Mouse (Mus musculus) stomach, postnatal 0 days (tissue): ENCODE results near the gene Man2a2. TPM values are rescaled to one million over a fixed set of nuclear protein-coding genes. Genes with fewer than 3 reads are reported as not detected.

Experiments used
- ATAC-seq: fragments of 200-750 bp; cut with Nextera tagmentation; 2 replicates; pipeline ENCODE4 v1.8.0; 2017; ENCODE audit not compliant: low FRiP score, low TSS enrichment
- DNase-seq: peaks from one replicate; pipeline ENCODE4 v3.0.0-alpha.2; 2016; ENCODE audit warnings: low spot score
- H3K27ac ChIP-seq: fragments of 300-500 bp; sonication (generic); replicated peaks from 2 replicates; pipeline ENCODE4 v1.5.1; 2014; ENCODE audit warnings: mild to moderate bottlenecking, control low read depth
- H3K27me3 ChIP-seq: fragments of 300-500 bp; sonication (generic); 2 replicates; pipeline ENCODE4 v1.6.1; 2014; ENCODE audit warnings: low read length; ENCODE audit not compliant: control insufficient read depth, insufficient read depth
- H3K36me3 ChIP-seq: fragments of 300-500 bp; sonication (generic); 2 replicates; pipeline ENCODE4 v1.6.1; 2014; ENCODE audit warnings: low read length, mixed read lengths; ENCODE audit not compliant: control insufficient read depth, insufficient read depth
- H3K4me1 ChIP-seq: fragments of 300-500 bp; sonication (generic); replicated peaks from 2 replicates; pipeline ENCODE4 v1.6.1; 2014; ENCODE audit warnings: antibody characterized with exemption; ENCODE audit not compliant: control insufficient read depth, insufficient read depth
- H3K4me2 ChIP-seq: fragments of 300-500 bp; sonication (generic); replicated peaks from 2 replicates; pipeline ENCODE4 v1.6.1; 2014; ENCODE audit warnings: low read depth, mild to moderate bottlenecking, control low read depth, moderate library complexity
- H3K4me3 ChIP-seq: fragments of 300-500 bp; sonication (generic); 2 replicates; pipeline ENCODE4 v1.5.1; 2014; ENCODE audit warnings: low read depth, low read length, control low read depth
- H3K9ac ChIP-seq: fragments of 300-500 bp; sonication (generic); 2 replicates; pipeline ENCODE4 v1.6.1; 2014; ENCODE audit warnings: mild to moderate bottlenecking, low read length, control low read depth, mixed read lengths
- H3K9me3 ChIP-seq: fragments of 300-500 bp; sonication (generic); 2 replicates; pipeline ENCODE4 v1.6.1; 2016; ENCODE audit warnings: low read length; ENCODE audit not compliant: control insufficient read depth
- CTCF ChIP-seq: IDR thresholded peaks from 2 replicates; pipeline ENCODE4 v1.5.1; 2016; ENCODE audit warnings: antibody characterized with exemption, low read depth, mild to moderate bottlenecking, moderate library complexity
- EP300 ChIP-seq: optimal IDR thresholded peaks from 2 replicates; pipeline ENCODE3; 2016; ENCODE audit warnings: antibody characterized with exemption
- WGBS: fragments of 180-500 bp; shearing (Covaris S2); extraction: QIAGEN DNeasy Blood & Tissue Kit; methylation state at CpG from one replicate; pipeline ENCODE4 v1.1.7; 2014; 5-methylcytosine and 5-hydroxymethylcytosine counted together
- polyA plus RNA-seq: library from polyadenylated mRNA; unstranded; fragments of >200 nt; fragmentation: Nextera tagmentation; extraction: Ambion mirVana; gene quantifications from 2 replicates; pipeline ENCODE4 v1.2.1, GENCODE M21; 2015

Gene Man2a2
- polyA plus RNA-seq, 1 experiment from 2014 or later = 3.6 TPM

- DNase-seq (no peak), ATAC-seq (no peak)
- WGBS = 68% methylated on average over 7 of the region's 7 CpGs
- Histone ChIP-seq H3K4me1 (no peaks in the 10 kb centered on the region), H3K4me3 (no peak overlapping the region), H3K27ac (no peak overlapping the region), H3K27me3 (no peaks in the 10 kb centered on the region), H3K4me2 (no peak overlapping the region), H3K9ac (no peak overlapping the region), H3K9me3 (no peaks in the 10 kb centered on the region), H3K36me3 (no peaks in the 10 kb centered on the region)
- TF ChIP-seq CTCF = no peak
- no peak for TF ChIP-seq EP300
Measured at GRCm38 (mm10) chr7:80414303-80414855, 43.2 kb upstream of the Man2a2 start.

- no peaks in the 10 kb centered on the region for H3K4me1 ChIP-seq
- TF ChIP-seq CTCF (no peak), EP300 (no peak)
- H3K9ac ChIP-seq = no peak overlapping the region
- no peak for DNase-seq
- WGBS = 70% methylated on average over 9 of the region's 9 CpGs
- ATAC-seq = 0 out of 2 replicates have a peak, but pooled peaks have one; percentile 4
- no peaks in the 10 kb centered on the region for H3K27me3 ChIP-seq
- H3K4me2 ChIP-seq = no peak overlapping the region
- no peak overlapping the region for H3K4me3 ChIP-seq
- H3K9me3 ChIP-seq = no peaks in the 10 kb centered on the region
- no peaks in the 10 kb centered on the region for H3K36me3 ChIP-seq
- H3K27ac ChIP-seq = no peak overlapping the region
Measured at GRCm38 (mm10) chr7:80413512-80414302, 42.5 kb upstream of the Man2a2 start.

GRCm38 (mm10) chr7:80412781-80413180, 41.6 kb upstream of the Man2a2 start:
- H3K27me3 ChIP-seq = no peaks in the 10 kb centered on the region
- TF ChIP-seq CTCF (no peak), EP300 (no peak)
- H3K36me3 ChIP-seq = no peaks in the 10 kb centered on the region
- ATAC-seq (no peak), DNase-seq (no peak)
- H3K4me2 ChIP-seq = no peak overlapping the region
- no peak overlapping the region for H3K9ac ChIP-seq
- no peak overlapping the region for H3K27ac ChIP-seq
- 65% methylated on average over 5 of the region's 5 CpGs for WGBS
- H3K4me3 ChIP-seq = no peak overlapping the region
- no peaks in the 10 kb centered on the region; the same call in 1 of the 2 replicates for H3K4me1 ChIP-seq
- no peaks in the 10 kb centered on the region for H3K9me3 ChIP-seq

- DNase-seq (no peak), ATAC-seq (no peak)
- no peak for TF ChIP-seq CTCF
- TF ChIP-seq EP300 = no peak
- Histone ChIP-seq H3K9ac (no peak overlapping the region), H3K4me2 (no peak overlapping the region), H3K27me3 (no peaks in the 10 kb centered on the region), H3K4me3 (no peak overlapping the region), H3K9me3 (no peaks in the 10 kb centered on the region), H3K36me3 (no peaks in the 10 kb centered on the region), H3K27ac (no peak overlapping the region), H3K4me1 (peaks cover 2% of the 10 kb centered on the region; the same call in 1 of the 2 replicates)
- WGBS = 77% methylated on average over 10 of the region's 10 CpGs
Measured at GRCm38 (mm10) chr7:80412279-80412678, 41.1 kb upstream of the Man2a2 start.

- no peak for TF ChIP-seq EP300
- TF ChIP-seq CTCF = no peak
- peak; percentile 55 for ATAC-seq
- whole genome bisulfite sequencing = 62% methylated on average over 9 of the region's 9 CpGs
Measured at GRCm38 (mm10) chr7:80410380-80410779, 39.2 kb upstream of the Man2a2 start.

GRCm38 (mm10) chr7:80407712-80408111, 36.5 kb upstream of the Man2a2 start:
- Histone ChIP-seq H3K4me1 (peaks cover 2% of the 10 kb centered on the region; the same call in 1 of the 2 replicates), H3K27ac (peak overlapping the region; percentile 69), H3K36me3 (no peaks in the 10 kb centered on the region), H3K27me3 (no peaks in the 10 kb centered on the region), H3K9me3 (no peaks in the 10 kb centered on the region), H3K4me3 (no peak overlapping the region), H3K9ac (no peak overlapping the region), H3K4me2 (no peak overlapping the region; the same call in 1 of the 2 replicates)
- DNase-seq (peak; percentile 82), ATAC-seq (peak; percentile 80)
- no peak for TF ChIP-seq EP300
- TF ChIP-seq CTCF = no peak
- WGBS = 54% methylated on average over 9 of the region's 9 CpGs

More at GRCm38 (mm10) chr7:80410380-80410779, 39.2 kb upstream of the Man2a2 start:
- DNase-seq = peak; percentile 41
- Histone ChIP-seq H3K4me2 (no peak overlapping the region), H3K9ac (no peak overlapping the region), H3K4me3 (no peak overlapping the region), H3K27me3 (no peaks in the 10 kb centered on the region), H3K4me1 (peaks cover 2% of the 10 kb centered on the region; the same call in 1 of the 2 replicates), H3K9me3 (no peaks in the 10 kb centered on the region), H3K36me3 (no peaks in the 10 kb centered on the region), H3K27ac (no peak overlapping the region)
